Mouse (Mus musculus): ENCODE data around the gene Galns. TPM values are rescaled to one million over a fixed set of nuclear protein-coding genes. Genes with fewer than 3 reads are reported as not detected.
A peak's percentile ranks its signal among the peaks of the same experiment; 100 is the strongest.

Gene Galns
- polyA plus RNA-seq, 1 experiment from 2014 or later: 14.3 TPM

- Histone ChIP-seq H3K27me3 (replicated peaks; ENCODE audit: insufficient read depth, low read length) (no peaks in the 10 kb centered on the region), H3K9me3 (ENCODE audit: low read length) (no peaks in the 10 kb centered on the region), H3K4me2 (replicated peaks; ENCODE audit: low read depth, low read length) (no peak overlapping the region), H3K27ac (ENCODE audit: low read length) (no peak overlapping the region), H3K4me3 (ENCODE audit: low read depth, low read length) (no peak overlapping the region), H3K4me1 (ENCODE audit: insufficient read depth, low read depth, low read length) (peaks cover 12% of the 10 kb centered on the region), H3K9ac (replicated peaks; ENCODE audit: low read depth) (no peak overlapping the region), H3K36me3 (ENCODE audit: insufficient read depth, low read length) (no peaks in the 10 kb centered on the region)
- DNase-seq (ENCODE audit: low spot score): peak; percentile 16
- no peak for TF ChIP-seq CTCF (IDR thresholded peaks at IDR 0.05)
- TF ChIP-seq EP300 (IDR thresholded peaks at IDR 0.05): no peak
- WGBS: 62% methylated on average over 5 of the region's 5 CpGs
- no peak for ATAC-seq
Observed at GRCm38 (mm10) chr8:122561199-122561598, 50.1 kb downstream of the Galns start.

- H3K4me2 ChIP-seq (replicated peaks; ENCODE audit: low read depth, low read length): no peak overlapping the region
- H3K9ac ChIP-seq (replicated peaks; ENCODE audit: low read depth): no peak overlapping the region
- WGBS: 17% methylated on average over 11 of the region's 12 CpGs
- H3K27me3 ChIP-seq (replicated peaks; ENCODE audit: insufficient read depth, low read length): no peaks in the 10 kb centered on the region
- ATAC-seq (peak; percentile 77), DNase-seq (ENCODE audit: low spot score) (peak; percentile 76)
- H3K36me3 ChIP-seq (ENCODE audit: insufficient read depth, low read length): no peaks in the 10 kb centered on the region
- peaks cover 13% of the 10 kb centered on the region for H3K4me1 ChIP-seq (ENCODE audit: insufficient read depth, low read depth, low read length)
- H3K27ac ChIP-seq (ENCODE audit: low read length): peak overlapping the region; percentile 27; the same call in 1 of the 2 replicates
- no peak overlapping the region for H3K4me3 ChIP-seq (ENCODE audit: low read depth, low read length)
- peak; percentile 50 for TF ChIP-seq CTCF (IDR thresholded peaks at IDR 0.05)
- no peak for TF ChIP-seq EP300 (IDR thresholded peaks at IDR 0.05)
- no peaks in the 10 kb centered on the region for H3K9me3 ChIP-seq (ENCODE audit: low read length)
Observed at GRCm38 (mm10) chr8:122558671-122559349, 52.5 kb downstream of the Galns start.

- H3K27ac ChIP-seq (ENCODE audit: low read length): peak overlapping the region; percentile 78
- no peaks in the 10 kb centered on the region for H3K27me3 ChIP-seq (replicated peaks; ENCODE audit: insufficient read depth, low read length)
- TF ChIP-seq CTCF (IDR thresholded peaks at IDR 0.05) (no peak), EP300 (IDR thresholded peaks at IDR 0.05) (no peak)
- peaks cover 13% of the 10 kb centered on the region for H3K4me1 ChIP-seq (ENCODE audit: insufficient read depth, low read depth, low read length)
- H3K4me2 ChIP-seq (replicated peaks; ENCODE audit: low read depth, low read length): 0 out of 2 replicates have a peak overlapping the region, but pooled peaks have one; percentile 15
- no peak overlapping the region for H3K4me3 ChIP-seq (ENCODE audit: low read depth, low read length)
- ATAC-seq: no peak
- H3K9me3 ChIP-seq (ENCODE audit: low read length): no peaks in the 10 kb centered on the region
- no peak overlapping the region for H3K9ac ChIP-seq (replicated peaks; ENCODE audit: low read depth)
- 48% methylated on average over 10 of the region's 10 CpGs for WGBS
- peak; percentile 22 for DNase-seq (ENCODE audit: low spot score)
- H3K36me3 ChIP-seq (ENCODE audit: insufficient read depth, low read length): no peaks in the 10 kb centered on the region
Observed at GRCm38 (mm10) chr8:122557248-122558038, 53.8 kb downstream of the Galns start.

- no peaks in the 10 kb centered on the region for H3K9me3 ChIP-seq (ENCODE audit: low read length)
- ATAC-seq: peak; percentile 84
- 29% methylated on average over 12 of the region's 12 CpGs for WGBS
- no peaks in the 10 kb centered on the region for H3K36me3 ChIP-seq (ENCODE audit: insufficient read depth, low read length)
- H3K4me3 ChIP-seq (ENCODE audit: low read depth, low read length): no peak overlapping the region
- TF ChIP-seq CTCF (IDR thresholded peaks at IDR 0.05): peak; percentile 42
- no peak for TF ChIP-seq EP300 (IDR thresholded peaks at IDR 0.05)
- peak; percentile 94 for DNase-seq (ENCODE audit: low spot score)
- H3K4me1 ChIP-seq (ENCODE audit: insufficient read depth, low read depth, low read length): peaks cover 13% of the 10 kb centered on the region
- H3K4me2 ChIP-seq (replicated peaks; ENCODE audit: low read depth, low read length): peak overlapping the region; percentile 15; the same call in 1 of the 2 replicates
- no peak overlapping the region for H3K9ac ChIP-seq (replicated peaks; ENCODE audit: low read depth)
- H3K27ac ChIP-seq (ENCODE audit: low read length): peak overlapping the region; percentile 78
- no peaks in the 10 kb centered on the region for H3K27me3 ChIP-seq (replicated peaks; ENCODE audit: insufficient read depth, low read length)
Observed at GRCm38 (mm10) chr8:122556030-122557009, 54.9 kb downstream of the Galns start.

GRCm38 (mm10) chr8:122554786-122555185 is 56.5 kb downstream of the Galns start:
- DNase-seq (ENCODE audit: low spot score) (no peak), ATAC-seq (no peak)
- 51% methylated on average over 6 of the region's 6 CpGs for WGBS
- Histone ChIP-seq H3K4me2 (replicated peaks; ENCODE audit: low read depth, low read length) (no peak overlapping the region), H3K9me3 (ENCODE audit: low read length) (no peaks in the 10 kb centered on the region), H3K27ac (ENCODE audit: low read length) (no peak overlapping the region), H3K4me1 (ENCODE audit: insufficient read depth, low read depth, low read length) (peaks cover 16% of the 10 kb centered on the region), H3K4me3 (ENCODE audit: low read depth, low read length) (no peak overlapping the region), H3K27me3 (replicated peaks; ENCODE audit: insufficient read depth, low read length) (no peaks in the 10 kb centered on the region), H3K9ac (replicated peaks; ENCODE audit: low read depth) (no peak overlapping the region), H3K36me3 (ENCODE audit: insufficient read depth, low read length) (no peaks in the 10 kb centered on the region)
- TF ChIP-seq EP300 (IDR thresholded peaks at IDR 0.05): no peak
- TF ChIP-seq CTCF (IDR thresholded peaks at IDR 0.05): no peak

All from lung, postnatal 0 days (tissue).